Mouse (Mus musculus) thymus, postnatal 36 days (tissue): ENCODE measurements at regions not wholly inside any gene's neighbourhood (a gene's known extent, or its start where the extent isn't known, plus 50 kb on each side); places are given as distances from the start of the nearest gene placed in this dataset.

Experiments
- DNase-seq, 2 experiments: peaks; one replicate each; pipeline ENCODE4 v3.0.0; 2022; ENCODE audit warnings: mixed read lengths in 2 of 2

- no peak for DNase-seq
Measured at GRCm38 (mm10) chr12:77179138-77179537, 58.8 kb upstream of the Fut8 start.

GRCm38 (mm10) chr12:77177811-77178578 is 59.9 kb upstream of the Fut8 start:
- peak; percentile 53 to 64 for DNase-seq

- peak; percentile 66 to 79 for DNase-seq
Measured at GRCm38 (mm10) chr12:77177303-77177702, 60.6 kb upstream of the Fut8 start.

- DNase-seq, result no peak
Measured at GRCm38 (mm10) chr12:77174032-77174431, 63.9 kb upstream of the Fut8 start.

GRCm38 (mm10) chr12:77172540-77172939 is 65.4 kb upstream of the Fut8 start:
- DNase-seq, result no peak

GRCm38 (mm10) chr12:77170257-77170656 is 67.7 kb upstream of the Fut8 start:
- no peak for DNase-seq

- DNase-seq, result no peak
Measured at GRCm38 (mm10) chr12:77168367-77168766, 69.6 kb upstream of the Fut8 start.

GRCm38 (mm10) chr12:77156698-77157097 is 81.2 kb upstream of the Fut8 start:
- no peak for DNase-seq

- DNase-seq, result no peak
Measured at GRCm38 (mm10) chr12:77155626-77156025, 82.3 kb upstream of the Fut8 start.

GRCm38 (mm10) chr12:77151471-77151870 is 86.5 kb upstream of the Fut8 start:
- no peak for DNase-seq

GRCm38 (mm10) chr12:77149835-77150234 is 88.1 kb upstream of the Fut8 start:
- DNase-seq, result no peak

- no peak for DNase-seq
Measured at GRCm38 (mm10) chr12:77148146-77148545, 89.8 kb upstream of the Fut8 start.

GRCm38 (mm10) chr12:77143958-77144357 is 94.0 kb upstream of the Fut8 start:
- no peak for DNase-seq

GRCm38 (mm10) chr12:77143521-77143920 is 94.4 kb upstream of the Fut8 start:
- no peak for DNase-seq

- DNase-seq, result no peak
Measured at GRCm38 (mm10) chr12:77143105-77143504, 94.8 kb upstream of the Fut8 start.

- DNase-seq, result no peak
Measured at GRCm38 (mm10) chr12:77142224-77142623, 95.7 kb upstream of the Fut8 start.

GRCm38 (mm10) chr12:77141260-77142201 is 96.4 kb upstream of the Fut8 start:
- no peak for DNase-seq

- no peak for DNase-seq
Measured at GRCm38 (mm10) chr12:77140656-77141055, 97.3 kb upstream of the Fut8 start.

- no peak for DNase-seq
Measured at GRCm38 (mm10) chr12:77140141-77140540, 97.8 kb upstream of the Fut8 start.

- DNase-seq, result no peak
Measured at GRCm38 (mm10) chr12:77139718-77140117, 98.2 kb upstream of the Fut8 start.

- no peak for DNase-seq
Measured at GRCm38 (mm10) chr12:77138506-77139201, 99.3 kb upstream of the Fut8 start.

GRCm38 (mm10) chr12:77137291-77137830 is 100.6 kb upstream of the Fut8 start:
- no peak for DNase-seq

GRCm38 (mm10) chr12:77135661-77136060 is 102.3 kb upstream of the Fut8 start:
- no peak for DNase-seq
